Mouse (Mus musculus): Measurements from ENCODE around the gene Adck2. TPM values are rescaled to one million over a fixed set of nuclear protein-coding genes. Genes with fewer than 3 reads are reported as not detected.
A peak's percentile ranks its signal among the peaks of the same experiment; 100 is the strongest.

The Adck2 gene
- total RNA-seq, 1 experiment from 2014 or later: 7.7 TPM

- peak; percentile 53 for ATAC-seq (replicated peaks; ENCODE audit: low read depth, poor library complexity, severe bottlenecking)
These were observed 16.6 kb upstream of the Adck2 start for GRCm38 (mm10) chr6:39556900-39557659.

GRCm38 (mm10) chr6:39557723-39558261 is 15.9 kb upstream of the Adck2 start, which contains the start of gene Dennd2a:
Gene Dennd2a (minus strand): TSS chr6:39557867.
- ATAC-seq (replicated peaks; ENCODE audit: low read depth, poor library complexity, severe bottlenecking): peak; percentile 41

DNA sequence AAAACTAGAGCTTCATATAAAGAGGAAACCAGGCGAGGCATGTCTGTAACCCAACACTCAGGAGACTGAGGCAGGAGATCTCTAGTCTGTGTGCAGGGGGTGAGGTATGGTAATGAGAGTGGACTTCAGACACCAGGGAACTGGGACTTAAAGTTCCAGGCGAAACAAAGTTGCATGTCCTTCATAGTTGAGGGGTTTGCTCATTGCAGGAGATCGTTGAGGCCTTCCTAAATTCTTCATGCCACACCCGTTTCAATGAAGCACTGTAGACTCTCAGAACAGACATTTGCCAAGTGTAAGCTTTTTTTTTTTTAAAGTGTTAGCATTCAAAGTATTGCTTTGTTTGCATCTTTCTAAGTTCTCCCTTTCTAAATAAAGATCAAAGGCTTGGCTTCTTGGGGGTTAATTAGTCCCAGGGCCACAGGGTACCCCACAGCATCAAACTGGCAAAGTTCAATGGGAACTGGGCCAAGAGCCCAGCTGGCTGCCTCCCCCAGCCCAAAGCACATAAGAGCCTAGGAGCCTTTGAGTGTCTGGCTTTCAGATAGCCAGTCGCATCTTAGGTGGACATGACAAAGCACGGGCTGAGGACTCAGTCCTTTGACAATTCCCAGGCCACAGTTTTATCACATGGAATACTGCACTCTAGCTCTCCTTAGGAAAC is 14.3 kb upstream of the Adck2 start:
- no peak for ATAC-seq (replicated peaks; ENCODE audit: low read depth, poor library complexity, severe bottlenecking)

GRCm38 (mm10) chr6:39562166-39563015 is 11.3 kb upstream of the Adck2 start:
- peak; percentile 91 for ATAC-seq (replicated peaks; ENCODE audit: low read depth, poor library complexity, severe bottlenecking)

- peak; percentile 80 for ATAC-seq (replicated peaks; ENCODE audit: low read depth, poor library complexity, severe bottlenecking)
These were observed 6.1 kb upstream of the Adck2 start for GRCm38 (mm10) chr6:39567528-39567927.

DNA sequence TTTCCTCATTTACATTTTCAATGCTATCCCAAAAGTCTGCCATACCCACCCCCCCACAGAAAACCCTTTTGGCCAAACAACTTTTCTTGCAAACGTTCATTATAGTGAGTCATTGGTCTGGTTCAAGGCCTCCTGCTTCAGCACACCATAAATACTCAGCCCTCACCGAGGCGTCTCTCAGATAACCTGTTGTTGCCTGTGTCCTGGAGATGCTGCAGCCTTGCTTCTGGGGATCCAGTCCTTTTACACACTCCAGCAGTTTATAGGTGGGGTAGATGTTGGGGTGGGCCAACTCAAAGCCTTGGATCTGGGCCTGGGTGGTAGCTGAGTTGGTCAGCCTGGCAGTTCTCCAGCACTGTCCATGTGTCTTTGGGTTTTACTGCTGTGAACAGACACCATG is 3.2 kb upstream of the Adck2 start:
- no peak for ATAC-seq (replicated peaks; ENCODE audit: low read depth, poor library complexity, severe bottlenecking)

DNA sequence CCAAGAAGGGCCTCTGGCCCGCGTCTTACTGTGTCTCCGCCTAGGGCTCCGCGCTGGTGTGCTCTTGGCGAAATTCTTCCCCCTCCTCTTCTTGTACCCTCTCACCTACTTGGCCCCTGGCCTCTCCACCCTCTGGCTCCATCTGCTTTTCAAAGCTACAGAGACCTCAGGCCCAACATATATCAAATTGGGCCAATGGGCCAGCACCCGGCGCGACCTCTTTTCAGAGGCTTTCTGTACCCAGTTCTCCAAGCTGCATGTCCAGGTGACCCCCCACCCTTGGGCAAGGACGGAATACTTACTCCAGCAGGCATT is 839 bp downstream of the Adck2 start:
- ATAC-seq (replicated peaks; ENCODE audit: low read depth, poor library complexity, severe bottlenecking): no peak

DNA sequence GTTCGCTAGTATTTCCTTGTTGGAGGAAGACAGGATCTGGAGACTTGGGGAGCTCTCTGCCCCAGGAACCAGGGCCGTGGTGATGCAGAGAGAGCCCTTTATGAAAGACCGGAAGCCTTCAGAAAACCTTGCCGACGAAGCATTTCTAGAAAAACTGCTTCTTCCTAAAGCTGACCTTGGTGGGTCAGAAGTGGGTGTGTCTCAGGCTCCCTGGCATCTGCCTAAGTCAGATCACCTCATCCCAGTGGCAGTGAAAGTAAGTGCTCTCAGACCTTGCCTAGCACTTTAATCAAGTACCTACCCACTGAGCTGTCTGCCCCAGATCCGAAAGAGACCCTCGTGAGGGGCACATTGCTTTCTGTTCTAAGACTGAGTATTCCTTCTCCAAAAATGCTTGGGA is 1.3 kb downstream of the Adck2 start:
- no peak for ATAC-seq (replicated peaks; ENCODE audit: low read depth, poor library complexity, severe bottlenecking)

DNA sequence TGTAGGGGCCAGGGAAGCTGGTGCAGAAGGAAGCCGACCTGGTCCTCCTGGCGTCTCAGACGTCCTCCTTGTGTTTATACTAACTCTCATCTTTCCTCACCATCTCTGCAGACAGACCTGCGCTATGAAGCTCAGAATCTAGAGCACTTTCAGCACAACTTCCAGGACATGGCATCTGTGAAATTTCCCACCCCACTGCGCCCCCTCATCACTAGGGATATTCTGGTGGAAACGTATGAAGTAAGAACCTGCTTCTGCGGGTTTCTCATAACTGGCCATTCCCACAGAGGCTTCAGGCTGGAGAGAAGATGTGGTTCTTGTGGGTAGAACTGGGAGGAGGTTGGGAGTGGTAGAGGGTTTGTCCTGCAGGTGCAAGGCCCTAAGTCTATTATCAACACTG is 5.9 kb downstream of the Adck2 start:
- ATAC-seq (replicated peaks; ENCODE audit: low read depth, poor library complexity, severe bottlenecking): no peak

DNA sequence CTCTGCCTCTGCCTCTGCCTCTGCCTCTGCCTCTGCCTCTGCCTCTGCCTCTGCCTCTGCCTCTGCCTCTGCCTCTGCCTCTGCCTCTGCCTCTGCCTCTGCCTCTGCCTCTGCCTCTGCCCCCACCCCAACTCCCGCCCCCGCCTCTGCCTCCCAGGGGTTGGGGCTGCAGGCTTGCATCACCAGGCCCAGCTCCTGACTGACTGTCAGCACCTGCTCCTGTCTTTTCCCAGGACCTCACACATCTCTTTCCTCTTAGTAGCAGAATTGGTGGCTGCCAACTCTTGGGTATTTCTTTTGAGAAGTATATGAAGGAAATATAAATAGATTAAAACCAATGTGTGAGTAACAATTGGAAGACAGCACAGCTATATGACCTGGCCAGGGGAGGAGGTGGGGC is 6.9 kb downstream of the Adck2 start:
- no peak for ATAC-seq (replicated peaks; ENCODE audit: low read depth, poor library complexity, severe bottlenecking)

- peak; percentile 39; the same call in 1 of the 2 replicates for ATAC-seq (replicated peaks; ENCODE audit: low read depth, poor library complexity, severe bottlenecking)
These were observed 7.6 kb downstream of the Adck2 start for GRCm38 (mm10) chr6:39581087-39581784.

DNA sequence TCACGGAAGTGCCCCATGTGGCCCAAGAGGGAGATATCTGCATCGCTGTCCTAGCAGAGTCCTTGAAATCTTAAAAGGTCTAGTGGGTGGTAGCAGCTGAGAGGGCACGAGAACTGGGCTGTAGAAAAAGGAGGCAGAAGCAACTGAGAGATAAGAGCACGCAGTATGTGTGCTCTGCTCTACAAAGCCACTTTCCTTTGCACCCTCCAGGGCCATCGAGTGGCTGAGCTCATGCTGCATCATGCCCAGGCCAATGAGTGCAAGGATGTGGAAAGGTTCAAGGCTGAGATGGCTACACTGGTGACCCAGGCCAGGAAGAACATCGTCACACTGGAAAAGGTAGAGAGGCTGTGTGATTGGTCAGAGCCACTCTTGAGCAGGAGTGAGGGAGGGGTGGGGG is 11.8 kb downstream of the Adck2 start, which contains the start of gene Gm42420:
Gene Gm42420, plus strand, starts transcription at position 237 of the 400 bp plus-strand sequence.
- ATAC-seq (replicated peaks; ENCODE audit: low read depth, poor library complexity, severe bottlenecking): no peak

DNA sequence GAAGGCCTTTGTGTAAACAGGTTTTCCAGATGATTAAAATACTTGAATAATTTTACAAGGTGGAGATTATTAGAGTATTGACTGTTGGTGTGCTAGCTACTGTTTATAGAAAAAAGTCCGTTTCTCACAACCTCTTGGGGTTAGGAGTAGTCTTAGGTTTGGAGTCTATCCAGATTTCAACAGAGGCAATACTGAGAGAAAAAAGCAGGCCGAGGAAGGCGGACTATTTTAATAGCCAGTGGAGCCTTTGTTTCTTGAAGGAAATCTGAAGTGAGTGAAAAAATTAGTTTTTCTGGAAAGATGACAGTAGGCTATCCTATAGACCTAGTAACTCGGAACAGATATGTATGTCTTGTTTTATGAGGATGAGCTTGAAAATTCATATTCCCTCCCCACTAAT is 17.8 kb downstream of the Adck2 start:
- no peak for ATAC-seq (replicated peaks; ENCODE audit: low read depth, poor library complexity, severe bottlenecking)

GRCm38 (mm10) chr6:39592401-39593214 is 18.9 kb downstream of the Adck2 start, which contains the start of gene Ndufb2:
Gene Ndufb2 (plus strand): TSS chr6:39592574.
- peak; percentile 99 for ATAC-seq (replicated peaks; ENCODE audit: low read depth, poor library complexity, severe bottlenecking)

GRCm38 (mm10) chr6:39600851-39601250 is 27.2 kb downstream of the Adck2 start:
- ATAC-seq (replicated peaks; ENCODE audit: low read depth, poor library complexity, severe bottlenecking): no peak

DNA sequence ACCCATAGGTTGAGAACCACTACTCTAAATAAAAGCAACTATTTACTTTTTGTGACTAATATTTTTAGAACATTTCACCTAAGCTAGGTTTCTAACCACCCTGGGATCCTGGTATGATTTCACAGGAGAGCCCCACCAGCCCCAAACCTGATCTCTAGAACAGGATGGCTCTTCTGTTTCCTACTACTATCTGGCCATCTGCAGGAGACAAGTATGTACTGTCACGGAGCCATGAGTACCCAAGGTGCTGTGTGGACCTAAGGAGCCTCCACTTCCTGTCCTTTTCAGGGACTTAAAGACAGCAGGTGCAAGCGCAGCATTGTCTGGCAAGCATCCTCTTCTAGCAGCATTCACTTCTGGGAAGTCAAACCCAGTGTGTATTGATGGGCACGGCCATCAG is 28.2 kb downstream of the Adck2 start:
- ATAC-seq (replicated peaks; ENCODE audit: low read depth, poor library complexity, severe bottlenecking): peak; percentile 58

- no peak for ATAC-seq (replicated peaks; ENCODE audit: low read depth, poor library complexity, severe bottlenecking)
These were observed 30.9 kb downstream of the Adck2 start for GRCm38 (mm10) chr6:39604565-39604964.

GRCm38 (mm10) chr6:39606056-39606455 is 32.4 kb downstream of the Adck2 start:
- ATAC-seq (replicated peaks; ENCODE audit: low read depth, poor library complexity, severe bottlenecking): no peak

GRCm38 (mm10) chr6:39606862-39607261 is 33.2 kb downstream of the Adck2 start:
- 0 out of 2 replicates have a peak, but pooled peaks have one; percentile 32 for ATAC-seq (replicated peaks; ENCODE audit: low read depth, poor library complexity, severe bottlenecking)
